Mouse (Mus musculus): ENCODE measurements around the gene Kcnk15.

GRCm38 (mm10) chr2:163871266-163871665, 17.8 kb downstream of the Kcnk15 start:
- no peak for TF ChIP-seq CTCF (IDR thresholded peaks at IDR 0.05; ENCODE audit: extremely low read depth, insufficient read length, insufficient replicate concordance, low read depth, low read length)
- TF ChIP-seq POLR2A (IDR thresholded peaks at IDR 0.05; ENCODE audit: low read depth, low read length): no peak

All from small intestine, adult 2 months (tissue).